Mouse (Mus musculus): ENCODE data around the gene Zfp942.
A peak's percentile ranks its signal among the peaks of the same experiment; 100 is the strongest.
"Not testable (repeated sequence)": the region's sequence is repeated elsewhere in the genome, so short reads cannot be mapped to it uniquely, and the experiment has no call there.

Zfp942 gene

GRCm38 (mm10) chr17:21962107-21962907 lies at the start of gene Zfp942, which contains the start of gene Zfp943:
TSS of gene Zfp942 (minus strand) at chr17:21962464.
TSS of gene Zfp943 (plus strand) at chr17:21962552.
- DNase-seq (ENCODE audit: low read depth, low spot score) = peak; percentile 60

- DNase-seq (ENCODE audit: low read depth, low spot score) = peak; percentile 13
These were observed 1.0 kb upstream of the Zfp942 start for GRCm38 (mm10) chr17:21963302-21963701.

GRCm38 (mm10) chr17:21909456-21910052 lies 52.7 kb downstream of the Zfp942 start, which contains the start of gene Zfp995:
TSS of gene Zfp995 (minus strand) at chr17:21909926.
- DNase-seq (ENCODE audit: low read depth, low spot score) = not testable (repeated sequence)

- no peak for DNase-seq (ENCODE audit: low read depth, low spot score)
These were observed 53.2 kb downstream of the Zfp942 start for GRCm38 (mm10) chr17:21909039-21909438.

Data from c-Kit-negative CD71-positive TER-119-positive erythroid progenitor cells, embryonic 14.5 days (primary cell).